Mouse (Mus musculus) lung, embryonic 15.5 days (tissue): ENCODE measurements at regions not wholly inside any gene's neighbourhood (a gene's known extent, or its start where the extent isn't known, plus 50 kb on each side); places are given as distances from the start of the nearest gene placed in this dataset.

Experiments used
- ATAC-seq: fragments of 200-750 bp; cut with Nextera tagmentation; 2 replicates; pipeline ENCODE4 v1.8.0; 2017; ENCODE audit warnings: moderate number of reproducible peaks, borderline replicate concordance; ENCODE audit not compliant: low FRiP score, low TSS enrichment; ENCODE audit errors: extremely low read depth
- H3K27ac ChIP-seq: fragments of 300-500 bp; sonication (generic); 2 replicates; pipeline ENCODE4 v1.5.1; 2015; ENCODE audit warnings: moderate library complexity, mild to moderate bottlenecking, inconsistent platforms
- H3K27me3 ChIP-seq: fragments of 300-500 bp; sonication (generic); 2 replicates; pipeline ENCODE4 v1.6.1; 2015; ENCODE audit warnings: inconsistent platforms
- H3K36me3 ChIP-seq: fragments of 300-500 bp; sonication (generic); 2 replicates; pipeline ENCODE4 v1.6.1; 2015; ENCODE audit warnings: inconsistent platforms
- H3K4me1 ChIP-seq: fragments of 300-500 bp; sonication (generic); 2 replicates; pipeline ENCODE4 v1.6.1; 2015; ENCODE audit warnings: inconsistent platforms
- H3K4me2 ChIP-seq: fragments of 300-500 bp; sonication (generic); 2 replicates; pipeline ENCODE4 v1.6.1; 2015; ENCODE audit warnings: inconsistent platforms, mild to moderate bottlenecking, moderate library complexity
- H3K4me3 ChIP-seq: fragments of 300-500 bp; sonication (generic); 2 replicates; pipeline ENCODE4 v1.5.1; 2015; ENCODE audit warnings: mild to moderate bottlenecking, inconsistent platforms
- H3K9ac ChIP-seq: fragments of 300-500 bp; sonication (generic); 2 replicates; pipeline ENCODE4 v1.6.1; 2015; ENCODE audit warnings: inconsistent platforms
- H3K9me3 ChIP-seq: fragments of 300-500 bp; sonication (generic); 2 replicates; pipeline ENCODE4 v1.6.1; 2016; ENCODE audit warnings: inconsistent platforms
- WGBS: fragments of 180-500 bp; shearing (Covaris S2); methylation state at CpG from one replicate; pipeline ENCODE4 v1.1.7; 2015; 5-methylcytosine and 5-hydroxymethylcytosine counted together

DNA sequence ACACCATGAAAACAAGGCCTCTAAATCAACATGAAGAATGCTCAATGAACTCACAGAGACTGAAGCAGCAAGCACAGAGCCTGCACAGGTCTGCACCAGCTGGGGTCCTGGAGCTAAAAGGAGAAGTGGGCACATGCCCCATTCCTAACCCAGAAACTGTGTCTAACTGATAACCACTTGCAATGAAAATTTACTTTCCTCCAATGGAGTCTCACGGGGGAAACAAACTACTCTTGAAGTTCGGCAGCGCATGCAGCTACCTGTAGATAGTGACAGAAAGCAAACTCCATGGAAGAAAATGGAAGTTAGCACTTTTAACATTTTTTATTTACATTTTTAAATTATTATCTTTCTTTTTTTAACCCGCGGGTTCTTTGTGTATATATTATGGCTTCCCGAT lies 76.8 kb upstream of the Akap6 start:
- H3K9me3 ChIP-seq: no peaks in the 10 kb centered on the region
- H3K4me2 ChIP-seq: no peak overlapping the region
- no peaks in the 10 kb centered on the region for H3K4me1 ChIP-seq
- H3K27me3 ChIP-seq: no peaks in the 10 kb centered on the region
- no peaks in the 10 kb centered on the region for H3K36me3 ChIP-seq
- no peak overlapping the region for H3K4me3 ChIP-seq
- 76% methylated on average over 6 of the region's 6 CpGs for WGBS
- no peak for ATAC-seq
- no peak overlapping the region for H3K9ac ChIP-seq
- no peak overlapping the region for H3K27ac ChIP-seq

DNA sequence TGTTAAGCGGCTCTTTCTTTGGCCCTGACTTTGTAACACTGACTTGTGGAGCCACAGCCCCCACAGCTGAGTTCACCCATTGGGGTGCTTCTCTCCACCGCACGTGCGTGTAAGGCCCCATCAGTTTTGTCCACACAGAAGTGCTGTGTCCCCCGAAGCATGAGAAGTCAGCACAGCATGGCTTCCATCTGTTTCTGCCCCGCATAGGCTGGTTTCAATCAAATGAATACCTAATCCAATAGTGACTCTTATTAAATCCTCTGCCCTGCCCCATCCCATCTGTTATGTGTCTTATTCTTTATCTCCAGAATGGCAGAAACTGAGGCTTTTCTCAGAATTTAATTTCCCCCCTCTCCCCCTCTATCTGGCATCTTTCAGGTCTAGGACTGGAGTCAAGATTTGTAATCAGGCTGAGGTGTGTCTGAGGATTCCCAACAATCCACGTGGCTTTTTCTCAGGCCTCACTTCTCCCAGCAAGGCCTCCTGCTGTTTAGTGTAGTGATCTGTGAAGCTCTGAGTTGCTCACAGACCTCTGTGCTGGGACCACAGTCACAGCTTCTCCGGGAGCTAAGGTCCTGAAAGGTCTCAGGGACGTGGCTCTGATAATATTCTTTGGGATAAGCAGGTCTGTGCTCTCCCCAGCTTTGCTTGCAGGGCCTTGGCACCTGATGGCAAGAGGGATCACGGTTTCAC lies 75.6 kb upstream of the Akap6 start:
- Histone ChIP-seq H3K36me3 (no peaks in the 10 kb centered on the region), H3K27ac (no peak overlapping the region), H3K27me3 (no peaks in the 10 kb centered on the region), H3K4me1 (no peaks in the 10 kb centered on the region), H3K4me2 (no peak overlapping the region), H3K9ac (no peak overlapping the region), H3K9me3 (no peaks in the 10 kb centered on the region), H3K4me3 (no peak overlapping the region)
- 72% methylated on average over 10 of the region's 10 CpGs for WGBS
- ATAC-seq: no peak

- no peak overlapping the region for H3K4me2 ChIP-seq
Measured at GRCm38 (mm10) chr12:52624871-52625270, 74.3 kb upstream of the Akap6 start.

DNA sequence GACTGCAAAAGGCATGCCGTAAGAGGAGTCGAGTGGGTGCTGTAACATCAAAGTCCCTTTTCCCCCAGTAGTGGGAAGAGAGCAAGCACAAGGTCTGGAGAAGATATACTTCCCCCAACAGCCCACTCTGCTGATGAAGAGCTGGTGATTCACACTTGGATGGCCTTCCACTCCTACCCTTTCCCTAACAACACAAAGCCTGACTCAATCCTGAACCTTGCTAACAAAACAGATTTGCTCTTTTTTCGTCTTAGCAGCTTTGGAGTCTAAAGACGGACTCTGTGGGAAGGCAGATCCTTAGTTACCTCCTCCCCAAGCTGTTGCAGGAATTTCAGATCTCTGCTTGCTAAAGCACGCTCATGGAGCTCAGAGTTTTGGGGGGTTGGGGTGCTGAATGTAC lies 70.4 kb upstream of the Akap6 start:
- Histone ChIP-seq H3K27ac (no peak overlapping the region), H3K27me3 (no peaks in the 10 kb centered on the region), H3K4me3 (no peak overlapping the region), H3K36me3 (no peaks in the 10 kb centered on the region), H3K4me1 (no peaks in the 10 kb centered on the region), H3K4me2 (no peak overlapping the region), H3K9me3 (no peaks in the 10 kb centered on the region), H3K9ac (no peak overlapping the region)
- WGBS: 39% methylated on average over 5 of the region's 5 CpGs
- ATAC-seq: no peak

More at GRCm38 (mm10) chr12:52624871-52625270, 74.3 kb upstream of the Akap6 start:
- 52% methylated on average over 1 of the region's 1 CpGs for WGBS
- Histone ChIP-seq H3K4me3 (no peak overlapping the region), H3K9ac (no peak overlapping the region), H3K9me3 (no peaks in the 10 kb centered on the region), H3K27ac (no peak overlapping the region), H3K27me3 (no peaks in the 10 kb centered on the region), H3K4me1 (no peaks in the 10 kb centered on the region), H3K36me3 (no peaks in the 10 kb centered on the region)
- no peak for ATAC-seq

DNA sequence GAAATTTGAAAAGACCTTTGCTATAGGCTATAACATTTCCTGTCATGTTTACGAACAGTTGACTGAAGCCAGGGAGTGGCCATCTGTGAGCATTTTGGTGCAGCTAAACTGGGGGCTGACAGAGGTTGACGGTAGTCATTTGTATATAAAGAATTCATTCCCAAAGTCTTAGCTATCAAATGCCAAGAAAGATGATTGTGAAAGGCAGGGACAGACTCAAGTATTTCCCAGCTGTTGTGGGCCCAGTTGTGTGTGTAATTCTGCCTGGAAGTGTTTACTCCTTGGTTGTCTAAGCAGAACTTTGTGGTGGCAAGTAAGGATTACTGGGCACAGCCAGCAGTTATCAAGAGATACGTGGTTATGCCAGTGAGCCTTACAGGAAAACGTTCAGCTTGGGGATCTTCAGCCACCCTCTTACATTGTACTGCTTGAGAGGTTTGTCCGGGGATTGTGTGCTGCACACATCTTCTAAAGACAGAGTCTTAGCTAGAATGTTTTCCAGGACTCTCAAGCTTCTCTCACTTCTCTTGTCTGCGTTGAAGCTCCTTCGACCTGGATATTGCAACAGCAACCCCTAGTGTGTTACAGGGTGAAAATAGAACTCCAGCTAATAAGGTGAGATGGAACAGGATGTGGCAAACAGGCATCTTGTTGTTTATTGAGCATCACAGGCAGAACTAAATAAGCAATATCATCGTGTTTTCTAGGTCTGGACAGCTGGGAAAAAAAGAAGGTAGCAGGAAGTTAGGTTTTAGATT lies 63.9 kb upstream of the Akap6 start:
- no peak overlapping the region for H3K4me3 ChIP-seq
- 0 out of 2 replicates have a peak, but pooled peaks cover 6% of the 10 kb centered on the region for H3K4me1 ChIP-seq
- H3K9ac ChIP-seq: no peak overlapping the region
- no peak for ATAC-seq
- no peaks in the 10 kb centered on the region for H3K36me3 ChIP-seq
- 38% methylated on average over 8 of the region's 8 CpGs for WGBS
- H3K4me2 ChIP-seq: no peak overlapping the region
- H3K27me3 ChIP-seq: no peaks in the 10 kb centered on the region
- peak overlapping the region; percentile 37 for H3K27ac ChIP-seq
- H3K9me3 ChIP-seq: no peaks in the 10 kb centered on the region

DNA sequence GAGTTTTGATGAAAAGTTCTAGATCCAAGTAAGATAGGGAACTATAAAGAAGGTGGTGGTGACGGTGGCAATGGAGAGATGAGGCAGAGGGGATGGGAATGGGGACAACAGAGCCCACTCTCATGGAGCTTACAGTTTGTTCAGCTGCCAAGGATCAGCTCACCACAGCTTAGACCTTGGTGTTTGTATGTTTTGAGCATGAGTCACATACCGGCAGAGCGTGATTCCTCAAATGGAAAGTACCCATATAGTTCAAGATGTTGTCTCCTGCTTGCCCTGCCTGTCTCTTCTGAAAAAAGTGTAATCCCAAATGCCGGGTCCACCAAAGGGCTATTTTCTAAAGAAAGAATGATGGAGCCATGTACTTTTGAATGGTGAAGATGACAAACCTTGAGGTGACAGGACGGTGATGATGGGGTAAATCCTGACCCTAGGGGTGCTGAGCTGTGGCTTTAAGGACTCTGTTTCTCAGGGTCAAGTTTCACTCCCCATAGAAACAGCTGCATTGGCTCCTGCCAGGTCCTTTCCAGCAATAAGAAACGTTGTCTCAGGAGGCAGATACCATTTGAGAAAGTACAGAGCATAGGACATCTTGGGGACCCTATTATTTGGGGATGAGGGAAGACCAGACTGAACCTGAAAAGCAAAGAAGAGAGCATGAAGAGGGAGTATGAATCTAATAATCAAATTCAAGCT lies 62.8 kb upstream of the Akap6 start:
- H3K4me1 ChIP-seq: 0 out of 2 replicates have a peak, but pooled peaks cover 6% of the 10 kb centered on the region
- H3K9ac ChIP-seq: no peak overlapping the region
- 68% methylated on average over 6 of the region's 6 CpGs for WGBS
- no peaks in the 10 kb centered on the region for H3K36me3 ChIP-seq
- no peak overlapping the region for H3K4me2 ChIP-seq
- H3K27ac ChIP-seq: no peak overlapping the region
- no peaks in the 10 kb centered on the region for H3K9me3 ChIP-seq
- ATAC-seq: no peak
- no peak overlapping the region for H3K4me3 ChIP-seq
- H3K27me3 ChIP-seq: no peaks in the 10 kb centered on the region

GRCm38 (mm10) chr12:52636920-52637319 lies 62.3 kb upstream of the Akap6 start:
- no peak overlapping the region for H3K27ac ChIP-seq
- H3K4me2 ChIP-seq: no peak overlapping the region
- 92% methylated on average over 4 of the region's 4 CpGs for WGBS
- H3K4me3 ChIP-seq: no peak overlapping the region
- H3K36me3 ChIP-seq: no peaks in the 10 kb centered on the region
- H3K4me1 ChIP-seq: 0 out of 2 replicates have a peak, but pooled peaks cover 6% of the 10 kb centered on the region
- H3K9me3 ChIP-seq: no peaks in the 10 kb centered on the region
- ATAC-seq: no peak
- H3K27me3 ChIP-seq: no peaks in the 10 kb centered on the region
- H3K9ac ChIP-seq: no peak overlapping the region

DNA sequence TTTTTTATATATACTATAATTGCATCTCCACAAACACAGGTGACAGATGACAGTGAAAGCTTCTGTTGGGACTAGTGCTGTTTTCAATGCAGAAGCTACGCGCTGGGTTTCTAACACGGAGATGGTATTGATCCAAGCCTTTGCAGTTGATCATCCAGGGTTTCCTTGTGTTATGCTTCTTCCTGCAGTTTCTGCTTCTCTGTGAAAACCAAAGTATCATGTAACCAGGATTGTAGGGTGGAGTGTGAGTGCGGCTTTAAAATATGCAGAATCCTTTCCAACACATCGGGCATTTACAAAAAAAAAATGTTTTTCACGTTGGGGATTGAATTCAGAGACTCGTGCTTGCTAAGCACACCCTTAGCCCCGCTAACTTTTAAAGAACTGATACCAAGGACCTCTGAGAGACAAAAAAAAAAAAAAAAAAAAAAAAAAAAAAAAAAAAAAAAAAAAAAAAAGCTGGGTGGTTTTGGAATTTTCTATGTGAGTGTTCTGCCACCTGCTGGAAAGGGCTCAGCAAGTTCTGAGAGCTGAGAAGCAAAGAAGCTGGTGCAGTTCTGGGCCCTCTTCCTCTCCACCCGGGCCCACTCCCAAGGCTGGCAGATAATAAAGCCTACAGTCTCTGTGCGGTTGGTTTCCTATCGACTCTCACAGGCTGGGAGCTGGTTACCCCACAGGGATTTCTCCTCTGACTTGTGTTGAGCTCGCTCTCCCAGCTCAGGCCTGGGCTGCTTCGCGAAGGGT lies 61.5 kb upstream of the Akap6 start:
- peak overlapping the region; percentile 8; the same call in 1 of the 2 replicates for H3K4me2 ChIP-seq
- H3K9ac ChIP-seq: no peak overlapping the region
- no peak overlapping the region for H3K27ac ChIP-seq
- H3K27me3 ChIP-seq: no peaks in the 10 kb centered on the region
- 0 out of 2 replicates have a peak, but pooled peaks cover 6% of the 10 kb centered on the region for H3K4me1 ChIP-seq
- no peaks in the 10 kb centered on the region for H3K36me3 ChIP-seq
- WGBS: 54% methylated on average over 14 of the region's 14 CpGs
- H3K9me3 ChIP-seq: no peaks in the 10 kb centered on the region
- no peak for ATAC-seq
- H3K4me3 ChIP-seq: no peak overlapping the region

DNA sequence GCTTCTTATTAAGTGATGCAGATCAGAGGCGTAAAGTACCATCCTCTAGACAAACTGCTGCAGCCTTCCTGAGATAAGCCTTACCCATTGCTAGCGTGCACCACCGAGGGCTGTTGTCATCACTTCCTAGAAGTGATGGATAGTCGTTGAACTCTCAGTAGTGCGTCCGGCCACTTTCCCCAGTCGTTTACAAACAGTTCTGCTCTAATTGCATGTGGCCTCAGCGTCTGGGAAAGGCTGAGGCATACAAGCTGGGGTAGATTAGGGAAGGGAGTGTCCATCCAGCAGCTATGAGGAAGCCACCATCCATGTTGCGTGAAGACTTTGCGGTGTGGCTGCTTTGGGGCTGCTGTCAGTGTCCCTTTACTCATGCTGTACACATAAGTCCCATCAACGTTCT lies 60.7 kb upstream of the Akap6 start:
- Histone ChIP-seq H3K27ac (no peak overlapping the region), H3K27me3 (no peaks in the 10 kb centered on the region), H3K4me1 (0 out of 2 replicates have a peak, but pooled peaks cover 6% of the 10 kb centered on the region), H3K9ac (no peak overlapping the region), H3K9me3 (no peaks in the 10 kb centered on the region), H3K4me2 (no peak overlapping the region), H3K36me3 (no peaks in the 10 kb centered on the region), H3K4me3 (no peak overlapping the region)
- 27% methylated on average over 11 of the region's 11 CpGs for WGBS
- ATAC-seq: no peak

GRCm38 (mm10) chr12:52644059-52644458 lies 55.1 kb upstream of the Akap6 start:
- Histone ChIP-seq H3K4me1 (0 out of 2 replicates have a peak, but pooled peaks cover 2% of the 10 kb centered on the region), H3K9me3 (no peaks in the 10 kb centered on the region), H3K36me3 (no peaks in the 10 kb centered on the region), H3K4me2 (no peak overlapping the region), H3K27me3 (no peaks in the 10 kb centered on the region), H3K9ac (no peak overlapping the region), H3K27ac (no peak overlapping the region), H3K4me3 (no peak overlapping the region)
- 44% methylated on average over 5 of the region's 5 CpGs for WGBS
- ATAC-seq: no peak
